Mouse (Mus musculus): ENCODE results near the gene Cdk17. TPM values are rescaled to one million over a fixed set of nuclear protein-coding genes. Genes with fewer than 3 reads are reported as not detected.
"Not testable (repeated sequence)": the region's sequence is repeated elsewhere in the genome, so short reads cannot be mapped to it uniquely, and the experiment has no call there.

The Cdk17 gene
- polyA plus RNA-seq, 1 experiment from 2014 or later: 15.3 TPM

- Histone ChIP-seq H3K27ac (no peak overlapping the region), H3K79me2 (ENCODE audit: inconsistent target) (no peaks in the 10 kb centered on the region), H3K36me3 (ENCODE audit: inconsistent target) (no peaks in the 10 kb centered on the region), H3K4me3 (ENCODE audit: inconsistent target) (no peak overlapping the region)
- WGBS (ENCODE audit: missing documents): 78% methylated on average over 5 of the region's 5 CpGs
Measured at GRCm38 (mm10) chr10:93152698-93153097, 8.0 kb upstream of the Cdk17 start.

GRCm38 (mm10) chr10:93153404-93153803 lies 7.3 kb upstream of the Cdk17 start:
- 83% methylated on average over 2 of the region's 2 CpGs for WGBS (ENCODE audit: missing documents)
- not testable (repeated sequence) for H3K36me3 ChIP-seq (ENCODE audit: inconsistent target); H3K27ac ChIP-seq; H3K79me2 ChIP-seq (ENCODE audit: inconsistent target); H3K4me3 ChIP-seq (ENCODE audit: inconsistent target)

GRCm38 (mm10) chr10:93159651-93160496 lies 801 bp upstream of the Cdk17 start:
- Histone ChIP-seq H3K27ac (no peak overlapping the region), H3K79me2 (ENCODE audit: inconsistent target) (peaks cover 35% of the 10 kb centered on the region), H3K36me3 (ENCODE audit: inconsistent target) (no peaks in the 10 kb centered on the region), H3K4me3 (ENCODE audit: inconsistent target) (peak overlapping the region; percentile 36)
- WGBS (ENCODE audit: missing documents): 20% methylated on average over 17 of the region's 17 CpGs

GRCm38 (mm10) chr10:93160497-93160806 lies 223 bp upstream of the Cdk17 start:
- Histone ChIP-seq H3K27ac (no peak overlapping the region), H3K79me2 (ENCODE audit: inconsistent target) (peaks cover 41% of the 10 kb centered on the region), H3K4me3 (ENCODE audit: inconsistent target) (peak overlapping the region; percentile 36), H3K36me3 (ENCODE audit: inconsistent target) (no peaks in the 10 kb centered on the region)
- WGBS (ENCODE audit: missing documents): 0% methylated on average over 17 of the region's 26 CpGs

- Histone ChIP-seq H3K27ac (peak overlapping the region; percentile 80), H3K4me3 (ENCODE audit: inconsistent target) (peak overlapping the region; percentile 71), H3K36me3 (ENCODE audit: inconsistent target) (no peaks in the 10 kb centered on the region), H3K79me2 (ENCODE audit: inconsistent target) (peaks cover 53% of the 10 kb centered on the region)
- WGBS (ENCODE audit: missing documents): under 1% methylated on average over 27 of the region's 33 CpGs
Measured at GRCm38 (mm10) chr10:93161511-93162275, 1.0 kb downstream of the Cdk17 start.

- 6% methylated on average over 7 of the region's 11 CpGs for WGBS (ENCODE audit: missing documents)
- Histone ChIP-seq H3K4me3 (ENCODE audit: inconsistent target) (peak overlapping the region; percentile 71), H3K79me2 (ENCODE audit: inconsistent target) (peaks cover 60% of the 10 kb centered on the region), H3K27ac (peak overlapping the region; percentile 80), H3K36me3 (ENCODE audit: inconsistent target) (no peaks in the 10 kb centered on the region)
Measured at GRCm38 (mm10) chr10:93162276-93162971, 1.7 kb downstream of the Cdk17 start.

GRCm38 (mm10) chr10:93162972-93163660 lies 2.4 kb downstream of the Cdk17 start:
- WGBS (ENCODE audit: missing documents): 25% methylated on average over 6 of the region's 7 CpGs
- H3K27ac ChIP-seq: peak overlapping the region; percentile 80; the same call in 1 of the 2 replicates
- peak overlapping the region; percentile 71; the same call in 1 of the 2 replicates for H3K4me3 ChIP-seq (ENCODE audit: inconsistent target)
- peaks cover 67% of the 10 kb centered on the region for H3K79me2 ChIP-seq (ENCODE audit: inconsistent target)
- H3K36me3 ChIP-seq (ENCODE audit: inconsistent target): no peaks in the 10 kb centered on the region

GRCm38 (mm10) chr10:93163711-93164488 lies 3.2 kb downstream of the Cdk17 start:
- H3K27ac ChIP-seq: no peak overlapping the region
- no peaks in the 10 kb centered on the region for H3K36me3 ChIP-seq (ENCODE audit: inconsistent target)
- H3K79me2 ChIP-seq (ENCODE audit: inconsistent target): peaks cover 75% of the 10 kb centered on the region
- 37% methylated on average over 6 of the region's 6 CpGs for WGBS (ENCODE audit: missing documents)
- no peak overlapping the region for H3K4me3 ChIP-seq (ENCODE audit: inconsistent target)

GRCm38 (mm10) chr10:93165416-93166381 lies 5.0 kb downstream of the Cdk17 start:
- peak overlapping the region; percentile 34 for H3K27ac ChIP-seq
- H3K79me2 ChIP-seq (ENCODE audit: inconsistent target): peaks cover 93% of the 10 kb centered on the region
- WGBS (ENCODE audit: missing documents): 11% methylated on average over 14 of the region's 14 CpGs
- no peaks in the 10 kb centered on the region for H3K36me3 ChIP-seq (ENCODE audit: inconsistent target)
- H3K4me3 ChIP-seq (ENCODE audit: inconsistent target): no peak overlapping the region

- peaks cover 100% of the 10 kb centered on the region for H3K79me2 ChIP-seq (ENCODE audit: inconsistent target)
- no peaks in the 10 kb centered on the region for H3K36me3 ChIP-seq (ENCODE audit: inconsistent target)
- 6% methylated on average over 5 of the region's 5 CpGs for WGBS (ENCODE audit: missing documents)
- peak overlapping the region; percentile 34 for H3K27ac ChIP-seq
- H3K4me3 ChIP-seq (ENCODE audit: inconsistent target): no peak overlapping the region
Measured at GRCm38 (mm10) chr10:93166382-93166769, 5.7 kb downstream of the Cdk17 start.

- Histone ChIP-seq H3K36me3 (ENCODE audit: inconsistent target) (no peaks in the 10 kb centered on the region), H3K79me2 (ENCODE audit: inconsistent target) (peaks cover 100% of the 10 kb centered on the region), H3K4me3 (ENCODE audit: inconsistent target) (peak overlapping the region; percentile 20; the same call in 1 of the 2 replicates), H3K27ac (peak overlapping the region; percentile 40)
- 11% methylated on average over 6 of the region's 6 CpGs for WGBS (ENCODE audit: missing documents)
Measured at GRCm38 (mm10) chr10:93167311-93167710, 6.6 kb downstream of the Cdk17 start.

GRCm38 (mm10) chr10:93168067-93168466 lies 7.4 kb downstream of the Cdk17 start:
- 15% methylated on average over 4 of the region's 4 CpGs for WGBS (ENCODE audit: missing documents)
- peak overlapping the region; percentile 40 for H3K27ac ChIP-seq
- peaks cover 100% of the 10 kb centered on the region for H3K79me2 ChIP-seq (ENCODE audit: inconsistent target)
- peak overlapping the region; percentile 20; the same call in 1 of the 2 replicates for H3K4me3 ChIP-seq (ENCODE audit: inconsistent target)
- no peaks in the 10 kb centered on the region for H3K36me3 ChIP-seq (ENCODE audit: inconsistent target)

Data from macrophage (primary cell).